Mouse (Mus musculus) retina, adult 2 months (tissue): ENCODE data around the gene Slc6a4.

ENCODE experiments used
- DNase-seq: peaks from one replicate; pipeline ENCODE4 v3.0.0-alpha.2; 2012; ENCODE audit warnings: low read depth, low spot score

Gene Slc6a4

DNA sequence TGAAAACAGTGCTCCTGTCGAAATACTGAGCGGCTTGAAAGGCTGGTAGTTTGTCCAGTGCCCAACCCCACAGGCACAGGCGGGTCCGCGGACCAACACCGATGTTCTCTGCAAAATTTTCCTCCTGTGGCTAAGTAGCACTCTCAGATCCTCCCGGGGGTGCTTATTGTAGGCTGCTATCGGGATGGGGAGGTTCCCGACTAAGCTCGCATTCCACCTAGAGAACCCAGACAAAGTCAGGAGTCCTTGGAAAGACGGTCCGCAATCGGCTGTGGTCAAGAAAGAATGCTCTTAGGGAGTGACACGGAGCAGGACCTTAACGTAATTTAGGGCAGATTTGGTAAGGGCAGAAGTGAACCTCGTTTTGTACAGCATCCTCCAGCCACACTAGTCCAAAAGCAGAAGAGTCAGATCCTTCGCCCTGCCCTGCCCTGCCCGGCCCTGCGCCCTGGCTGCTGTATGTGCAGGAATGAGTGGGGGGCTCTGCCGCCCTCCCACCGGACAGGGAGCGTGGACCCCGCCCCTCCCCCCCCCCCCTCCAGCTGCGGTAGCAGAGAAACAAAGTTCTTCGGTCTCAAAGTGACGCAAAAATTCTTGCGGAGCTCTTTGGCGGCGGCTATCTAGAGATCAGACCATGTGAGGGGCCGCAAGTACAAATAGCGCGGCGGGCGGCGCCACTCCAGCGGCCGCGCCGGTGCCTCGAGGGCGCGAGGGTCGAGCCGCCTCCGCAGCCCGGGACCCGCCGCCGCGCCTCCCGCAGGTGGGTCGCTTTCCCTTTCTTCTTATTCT is at the start of gene Slc6a4:
Gene Slc6a4, plus strand, starts transcription at position 688 of the 789 bp plus-strand sequence.
- DNase-seq, result no peak

GRCm38 (mm10) chr11:76953536-76953935 is 44.9 kb upstream of the Slc6a4 start:
- no peak for DNase-seq

- no peak for DNase-seq
These were observed 32.7 kb upstream of the Slc6a4 start for GRCm38 (mm10) chr11:76965703-76966102.

GRCm38 (mm10) chr11:76970328-76970727 is 28.1 kb upstream of the Slc6a4 start:
- no peak for DNase-seq

- DNase-seq, result no peak
These were observed 23.6 kb upstream of the Slc6a4 start for GRCm38 (mm10) chr11:76974680-76975319.

- no peak for DNase-seq
These were observed 16.7 kb upstream of the Slc6a4 start for GRCm38 (mm10) chr11:76981570-76982141.

DNA sequence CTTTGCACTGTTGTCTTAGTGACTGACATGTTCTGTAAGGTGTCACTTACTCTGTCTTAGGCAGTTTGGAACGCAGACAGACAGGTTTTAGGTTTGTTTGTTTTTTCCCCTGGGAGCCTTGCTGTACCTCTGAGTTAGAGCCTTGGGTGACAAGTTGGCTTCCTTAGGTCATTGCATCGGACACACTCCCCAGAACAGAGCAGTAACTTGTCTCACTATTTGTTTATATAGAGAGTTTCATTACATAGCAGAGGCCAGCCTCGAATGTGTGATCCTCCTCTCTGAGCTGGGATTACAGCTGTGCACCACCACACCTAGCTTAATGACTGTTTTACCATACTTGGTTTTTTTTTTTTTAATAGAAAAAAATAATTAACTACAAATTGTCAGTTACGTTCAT is 16.0 kb upstream of the Slc6a4 start:
- DNase-seq, result no peak

- no peak for DNase-seq
These were observed 14.8 kb upstream of the Slc6a4 start for GRCm38 (mm10) chr11:76983641-76984040.

GRCm38 (mm10) chr11:76984173-76984572 is 14.2 kb upstream of the Slc6a4 start:
- no peak for DNase-seq

GRCm38 (mm10) chr11:76990839-76991238 is 7.6 kb upstream of the Slc6a4 start:
- no peak for DNase-seq

GRCm38 (mm10) chr11:76992886-76993285 is 5.5 kb upstream of the Slc6a4 start:
- DNase-seq, result no peak

GRCm38 (mm10) chr11:76995966-76996672 is 2.3 kb upstream of the Slc6a4 start:
- DNase-seq, result no peak

- peak; percentile 47 for DNase-seq
These were observed 1.1 kb upstream of the Slc6a4 start for GRCm38 (mm10) chr11:76997305-76997704.

DNA sequence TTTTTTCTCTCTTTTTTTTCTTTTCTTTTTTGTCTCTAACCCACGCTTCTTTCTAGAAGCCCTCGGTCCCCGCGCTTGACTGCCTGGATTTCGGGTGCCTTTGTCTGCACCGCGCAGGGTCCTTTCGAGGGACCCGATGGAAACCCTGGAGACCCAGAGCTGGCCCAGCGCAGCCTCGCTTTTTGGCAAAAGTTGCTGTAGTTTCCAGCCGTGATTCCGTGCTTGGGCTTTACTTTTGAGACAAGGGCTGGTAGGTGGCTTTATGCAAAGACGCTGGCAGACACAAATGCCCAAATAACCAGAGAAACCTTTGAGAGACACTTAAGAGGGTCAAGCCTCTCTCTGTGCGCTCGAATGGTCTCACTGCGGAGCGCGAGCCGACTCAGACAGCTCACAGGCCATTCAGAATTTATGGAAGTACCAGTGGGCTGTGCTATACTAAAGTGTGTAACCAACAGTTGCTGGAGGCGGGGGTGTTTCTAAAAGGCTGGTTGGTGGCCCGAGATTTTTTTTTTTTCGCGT is 363 bp downstream of the Slc6a4 start:
- no peak for DNase-seq

DNA sequence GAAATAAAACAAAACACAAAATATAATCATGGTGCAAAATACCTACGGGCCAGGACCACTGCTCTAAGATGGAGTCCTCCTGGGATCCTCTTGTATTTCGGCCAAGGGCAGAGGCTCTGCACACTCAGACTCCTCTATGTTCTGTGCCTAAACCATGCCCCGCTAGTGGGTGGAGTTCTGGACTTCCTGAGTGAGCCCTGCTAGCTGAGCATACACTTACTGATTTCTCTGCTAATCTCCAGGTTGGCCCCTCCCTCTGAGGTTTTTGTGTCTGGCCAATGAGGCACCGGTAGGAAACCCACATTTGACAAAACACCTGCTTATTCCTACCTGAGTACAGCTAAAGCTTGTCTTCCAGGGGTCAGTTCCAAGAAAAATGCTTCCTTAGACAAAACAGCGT is 2.3 kb downstream of the Slc6a4 start:
- no peak for DNase-seq

DNA sequence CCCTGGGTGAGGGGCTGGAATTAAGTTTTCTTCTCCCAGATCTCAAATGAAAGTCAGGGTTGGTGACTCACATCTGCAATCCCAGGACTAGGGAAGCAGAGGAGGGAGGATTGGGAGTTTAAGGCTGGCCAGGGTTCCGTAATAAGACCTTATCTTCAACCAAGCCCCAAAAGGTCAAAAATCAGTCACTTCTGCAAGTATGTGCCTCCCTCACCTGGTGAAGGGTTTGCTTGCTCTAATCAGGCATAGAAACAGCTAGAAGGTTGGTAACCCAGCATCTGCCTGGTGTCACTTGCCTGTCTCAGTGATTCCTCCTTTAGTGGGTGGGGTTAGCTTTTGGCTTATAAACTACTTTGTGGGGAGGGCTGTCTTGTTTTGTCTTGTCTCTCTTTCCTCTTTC is 4.0 kb downstream of the Slc6a4 start:
- no peak for DNase-seq

- no peak for DNase-seq
These were observed 7.5 kb downstream of the Slc6a4 start for GRCm38 (mm10) chr11:77005881-77006280.

DNA sequence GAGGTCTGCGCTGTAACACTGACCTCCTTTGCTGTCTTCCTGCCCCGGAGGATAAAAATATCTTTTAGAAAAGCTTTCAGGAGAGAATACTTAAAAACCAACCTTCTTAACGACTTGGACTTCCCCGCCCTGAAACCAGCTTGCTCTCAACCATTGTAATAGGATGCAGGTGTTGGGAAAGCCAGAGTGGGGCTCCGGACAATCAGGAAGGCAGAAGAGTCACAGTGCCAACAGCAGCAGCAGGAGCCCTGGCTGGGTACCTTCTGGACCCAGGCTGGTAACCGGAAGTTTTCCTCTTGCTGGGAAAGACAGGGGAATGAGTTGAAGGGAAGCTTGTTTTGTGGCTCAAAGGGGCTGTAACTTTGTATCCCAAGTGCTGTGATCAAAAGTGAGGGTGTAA is 8.2 kb downstream of the Slc6a4 start:
- no peak for DNase-seq

DNA sequence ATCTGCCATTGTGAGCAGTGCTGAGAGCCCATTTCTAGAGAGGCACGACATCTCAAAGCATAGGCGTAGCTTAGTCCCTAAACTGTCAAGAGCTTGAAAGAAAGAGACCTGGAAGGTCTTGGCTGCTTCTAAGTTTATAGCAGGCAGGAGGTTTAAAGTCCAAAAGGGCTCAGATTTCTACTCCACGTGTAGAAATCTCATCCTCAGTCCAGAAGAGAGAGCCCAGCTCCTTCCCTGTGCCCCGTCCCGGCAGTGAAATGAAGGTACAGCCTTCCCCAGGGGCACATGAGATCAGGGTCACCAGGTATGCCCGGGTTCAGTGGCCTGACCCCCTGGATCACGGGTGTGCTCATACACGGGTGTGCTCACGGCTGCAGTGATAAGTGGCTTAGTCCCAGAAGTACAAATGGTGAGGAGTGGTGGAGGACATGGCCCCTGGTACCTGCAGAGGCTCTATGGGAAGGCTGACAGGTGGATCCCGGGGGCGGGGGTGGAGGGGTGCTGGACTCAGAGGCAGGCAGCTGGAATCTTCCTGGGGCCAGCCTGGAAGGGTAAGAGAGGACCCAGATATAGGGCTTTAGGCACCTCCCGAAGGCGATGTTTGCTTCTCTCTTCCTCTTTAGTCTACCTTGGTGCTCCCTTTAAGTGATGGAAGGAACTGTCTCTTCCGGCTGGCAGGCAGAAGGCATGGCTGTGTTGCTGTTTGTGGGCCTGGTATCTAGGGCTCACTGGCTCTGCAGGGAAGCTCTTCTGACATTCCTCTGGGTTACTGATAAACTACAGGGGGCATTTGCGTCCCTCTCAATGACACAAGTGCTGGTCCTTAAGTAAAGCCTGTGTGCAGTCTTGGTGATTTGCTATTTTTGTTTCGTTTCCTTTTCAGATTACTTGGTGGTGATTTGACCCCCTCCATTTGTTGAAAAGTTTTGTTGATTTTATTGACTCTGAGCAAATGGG is 10.9 kb downstream of the Slc6a4 start:
- no peak for DNase-seq

GRCm38 (mm10) chr11:77010762-77011475 is 12.5 kb downstream of the Slc6a4 start:
- DNase-seq, result no peak
